Mouse (Mus musculus): Measurements from ENCODE around the gene Bmf. TPM values are rescaled to one million over a fixed set of nuclear protein-coding genes. Genes with fewer than 3 reads are reported as not detected.

Bmf gene
- 1 to 10 TPM; 1.9 to 3.8 TPM for total RNA-seq (2021)

- DNase-seq = peak; percentile 90 to 92
These were observed at the start of gene Bmf for GRCm38 (mm10) chr2:118549507-118550473. Bmf (minus strand) TSS chr2:118549687.

GRCm38 (mm10) chr2:118599087-118599486, 49.6 kb upstream of the Bmf start:
- DNase-seq = no peak

- peak; percentile 86 to 87 for DNase-seq
These were observed 48.4 kb upstream of the Bmf start, which contains the start of gene Bub1b for GRCm38 (mm10) chr2:118597673-118598568. Bub1b (plus strand) TSS chr2:118598211.

GRCm38 (mm10) chr2:118591083-118591482, 41.6 kb upstream of the Bmf start:
- DNase-seq = no peak

- DNase-seq = no peak
These were observed 38.2 kb upstream of the Bmf start for GRCm38 (mm10) chr2:118587686-118588085.

GRCm38 (mm10) chr2:118586013-118586412, 36.5 kb upstream of the Bmf start:
- no peak for DNase-seq

- DNase-seq = no peak
These were observed 23.6 kb upstream of the Bmf start for GRCm38 (mm10) chr2:118573135-118573534.

GRCm38 (mm10) chr2:118572183-118572836, 22.8 kb upstream of the Bmf start:
- DNase-seq = no peak

- no peak for DNase-seq
These were observed 21.5 kb upstream of the Bmf start for GRCm38 (mm10) chr2:118570939-118571338.

GRCm38 (mm10) chr2:118567179-118567578, 17.7 kb upstream of the Bmf start:
- no peak for DNase-seq

- no peak for DNase-seq
These were observed 12.9 kb upstream of the Bmf start for GRCm38 (mm10) chr2:118562431-118562830.

GRCm38 (mm10) chr2:118562015-118562414, 12.5 kb upstream of the Bmf start:
- DNase-seq = no peak

- DNase-seq = no peak
These were observed 8.9 kb upstream of the Bmf start for GRCm38 (mm10) chr2:118558426-118558825.

- peak in 1 of 2 experiments; percentile 29 for DNase-seq
These were observed 5.0 kb upstream of the Bmf start for GRCm38 (mm10) chr2:118554356-118554990.

GRCm38 (mm10) chr2:118551606-118552005, 2.1 kb upstream of the Bmf start:
- DNase-seq = no peak

- no peak for DNase-seq
These were observed 866 bp downstream of the Bmf start for GRCm38 (mm10) chr2:118548421-118549221.

GRCm38 (mm10) chr2:118547541-118548016, 1.9 kb downstream of the Bmf start:
- DNase-seq = no peak

- no peak for DNase-seq
These were observed 2.7 kb downstream of the Bmf start for GRCm38 (mm10) chr2:118546798-118547165.

- no peak for DNase-seq
These were observed 3.2 kb downstream of the Bmf start for GRCm38 (mm10) chr2:118546104-118546797.

All from layer of hippocampus, postnatal 36 days (tissue).